Mouse (Mus musculus) CD4-positive, CD25-positive, alpha-beta regulatory T cell, adult 2 months (primary cell): ENCODE measurements at regions not wholly inside any gene's neighbourhood (a gene's known extent, or its start where the extent isn't known, plus 50 kb on each side); places are given as distances from the start of the nearest gene placed in this dataset.
"Not testable (repeated sequence)": the region's sequence is repeated elsewhere in the genome, so short reads cannot be mapped to it uniquely, and the experiment has no call there.

Source experiments
- DNase-seq: peaks from one replicate; pipeline ENCODE4 v3.0.0-alpha.2; 2012; ENCODE audit warnings: low read depth, low spot score

GRCm38 (mm10) chr12:114563683-114564082, 1020.0 kb downstream of the Adam6a start:
- DNase-seq, result no peak

GRCm38 (mm10) chr12:114564329-114564728, 1020.6 kb downstream of the Adam6a start:
- no peak for DNase-seq

- DNase-seq, result peak; percentile 22
Observed at GRCm38 (mm10) chr12:114583371-114583770, 1039.7 kb downstream of the Adam6a start.

- DNase-seq, result peak; percentile 77
Observed at GRCm38 (mm10) chr12:114587227-114587626, 1043.5 kb downstream of the Adam6a start.

GRCm38 (mm10) chr12:114597672-114598071, 1054.0 kb downstream of the Adam6a start:
- DNase-seq, result no peak

GRCm38 (mm10) chr12:114609171-114609570, 1065.5 kb downstream of the Adam6a start:
- no peak for DNase-seq

GRCm38 (mm10) chr12:114612108-114612507, 1068.4 kb downstream of the Adam6a start:
- DNase-seq, result peak; percentile 47

GRCm38 (mm10) chr12:114615179-114615578, 1071.5 kb downstream of the Adam6a start:
- DNase-seq, result peak; percentile 69

- peak; percentile 47 for DNase-seq
Observed at GRCm38 (mm10) chr12:114615712-114616111, 1072.0 kb downstream of the Adam6a start.

GRCm38 (mm10) chr12:114641089-114641488, 1097.4 kb downstream of the Adam6a start:
- no peak for DNase-seq

- DNase-seq, result no peak
Observed at GRCm38 (mm10) chr12:114646372-114646771, 1102.7 kb downstream of the Adam6a start.

GRCm38 (mm10) chr12:114650432-114651101, 1106.9 kb downstream of the Adam6a start:
- DNase-seq, result peak; percentile 75

- not testable (repeated sequence) for DNase-seq
Observed at GRCm38 (mm10) chr12:114657134-114657533, 1113.4 kb downstream of the Adam6a start.
